Mouse (Mus musculus) hindbrain, embryonic 16.5 days (tissue): ENCODE results near the gene Gm8453. TPM values are rescaled to one million over a fixed set of nuclear protein-coding genes. Genes with fewer than 3 reads are reported as not detected.
"Not testable (repeated sequence)": the region's sequence is repeated elsewhere in the genome, so short reads cannot be mapped to it uniquely, and the experiment has no call there.

Source experiments
- ATAC-seq: fragments of 200-750 bp; cut with Nextera tagmentation; 2 replicates; pipeline ENCODE4 v1.8.0; 2017; ENCODE audit warnings: moderate TSS enrichment, moderate library complexity
- H3K27ac ChIP-seq: fragments of 300-500 bp; sonication (generic); 2 replicates; pipeline ENCODE4 v1.5.1; 2014; ENCODE audit warnings: low read depth, mild to moderate bottlenecking, control low read depth, low read length, moderate library complexity
- H3K27me3 ChIP-seq: fragments of 300-500 bp; sonication (generic); replicated peaks from 2 replicates; pipeline ENCODE4 v1.6.1; 2014; ENCODE audit warnings: low read length; ENCODE audit not compliant: control insufficient read depth, insufficient read depth
- H3K36me3 ChIP-seq: fragments of 300-500 bp; sonication (generic); 2 replicates; pipeline ENCODE4 v1.6.1; 2014; ENCODE audit warnings: mild to moderate bottlenecking, low read length, moderate library complexity, mixed read lengths; ENCODE audit not compliant: control insufficient read depth, insufficient read depth
- H3K4me1 ChIP-seq: fragments of 300-500 bp; sonication (generic); 2 replicates; pipeline ENCODE4 v1.6.1; 2014; ENCODE audit warnings: low read depth, low read length; ENCODE audit not compliant: control insufficient read depth, insufficient read depth
- H3K4me2 ChIP-seq: fragments of 300-500 bp; sonication (generic); 2 replicates; pipeline ENCODE4 v1.6.1; 2014; ENCODE audit warnings: mild to moderate bottlenecking, low read length, control low read depth, moderate library complexity
- H3K4me3 ChIP-seq: fragments of 300-500 bp; sonication (generic); 2 replicates; pipeline ENCODE4 v1.5.1; 2014; ENCODE audit warnings: mild to moderate bottlenecking, low read length, control low read depth, moderate library complexity
- H3K9ac ChIP-seq: fragments of 300-500 bp; sonication (generic); 2 replicates; pipeline ENCODE4 v1.6.1; 2014; ENCODE audit warnings: low read depth, mild to moderate bottlenecking, control low read depth, low read length, moderate library complexity
- H3K9me3 ChIP-seq: fragments of 300-500 bp; sonication (generic); 2 replicates; pipeline ENCODE4 v1.6.1; 2014; ENCODE audit warnings: mild to moderate bottlenecking, low read length, moderate library complexity; ENCODE audit not compliant: control insufficient read depth
- WGBS: fragments of 180-500 bp; shearing (Covaris S2); extraction: QIAGEN DNeasy Blood & Tissue Kit; methylation state at CpG from one replicate; pipeline ENCODE4 v1.1.7; 2014; 5-methylcytosine and 5-hydroxymethylcytosine counted together
- polyA plus RNA-seq: library from polyadenylated mRNA; unstranded; fragments of >200 nt; fragmentation: Nextera tagmentation; extraction: Ambion mirVana; gene quantifications from 2 replicates; pipeline ENCODE4 v1.2.1, GENCODE M21; 2015

Gene Gm8453
- polyA plus RNA-seq = not detected in 2 replicates

DNA sequence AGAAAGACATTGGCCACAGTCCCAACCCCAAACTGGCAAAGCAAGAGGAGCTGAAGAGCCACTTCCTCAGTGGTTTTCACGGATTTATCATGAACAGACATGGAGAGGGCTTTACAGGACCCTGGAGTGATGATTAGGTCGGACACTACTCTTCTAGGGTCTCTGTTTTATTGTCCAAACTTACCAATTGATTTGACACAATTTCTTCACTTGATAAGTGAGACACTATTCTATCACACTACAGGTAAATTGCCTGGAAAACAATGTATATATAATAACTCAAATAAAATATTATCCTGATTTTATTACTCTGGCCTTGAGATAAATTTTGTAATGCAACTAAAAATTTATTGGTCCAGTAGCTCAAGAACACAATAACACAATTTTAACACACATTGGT is at the start of gene Gm8453:
Gene Gm8453, minus strand, starts transcription at position 101 of the 400 bp plus-strand sequence.
- 27% methylated on average over 1 of the region's 2 CpGs for WGBS
- ATAC-seq = not testable (repeated sequence)

DNA sequence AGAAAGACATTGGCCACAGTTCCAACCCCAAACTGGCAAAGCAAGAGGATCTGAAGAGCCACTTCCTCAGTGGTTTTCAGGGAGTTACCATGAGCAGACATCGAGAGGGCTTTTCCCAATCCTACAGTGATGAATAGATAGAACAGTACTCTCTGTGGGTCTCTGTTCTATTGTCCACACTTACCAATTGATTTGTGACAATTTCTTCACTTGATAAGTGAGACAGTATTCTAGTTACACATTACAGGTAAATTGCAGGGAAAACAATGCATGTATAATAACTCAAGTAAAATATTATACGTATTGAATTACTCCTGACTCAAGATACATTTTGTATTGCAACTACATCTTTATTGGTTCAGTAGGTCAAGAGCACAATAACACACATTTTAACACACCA is 28.1 kb downstream of the Gm8453 start, which contains the start of gene Gm8653:
Gene Gm8653, minus strand, starts transcription at position 101 of the 400 bp plus-strand sequence.
- H3K27ac ChIP-seq, ATAC-seq, H3K9ac ChIP-seq, H3K36me3 ChIP-seq, H3K4me3 ChIP-seq, H3K27me3 ChIP-seq, H3K4me1 ChIP-seq, H3K9me3 ChIP-seq, H3K4me2 ChIP-seq: not testable (repeated sequence)
- no CpG with 5 or more reads among the region's 2 CpGs for WGBS

More for the DNA sequence above, at the start of gene Gm8453:
- H3K27me3 ChIP-seq, H3K9ac ChIP-seq, H3K4me2 ChIP-seq, H3K36me3 ChIP-seq, H3K4me3 ChIP-seq, H3K27ac ChIP-seq, H3K9me3 ChIP-seq, H3K4me1 ChIP-seq: not testable (repeated sequence)

DNA sequence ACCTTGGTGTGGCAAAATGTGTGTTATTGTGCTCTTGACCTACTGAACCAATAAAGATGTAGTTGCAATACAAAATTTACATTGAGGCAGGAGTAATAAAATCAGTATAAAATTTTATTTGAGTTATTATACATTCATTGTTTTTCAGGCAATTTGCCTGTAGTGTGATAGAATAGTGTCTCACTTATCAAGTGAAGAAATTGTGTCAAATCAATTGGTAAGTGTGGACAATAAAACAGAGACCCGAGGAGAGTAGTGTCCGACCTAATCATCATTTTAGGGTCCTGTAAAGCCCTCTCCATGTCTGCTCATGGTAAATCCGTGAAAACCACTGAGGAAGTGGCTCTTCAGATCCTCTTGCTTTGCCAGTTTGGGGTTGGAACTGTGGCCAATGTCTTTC is 40.2 kb downstream of the Gm8453 start, which contains the start of gene Vmn1r143:
Gene Vmn1r143, plus strand, starts transcription at position 301 of the 400 bp plus-strand sequence.
- not testable (repeated sequence) for H3K4me1 ChIP-seq, H3K9me3 ChIP-seq, H3K27me3 ChIP-seq, ATAC-seq, H3K9ac ChIP-seq, H3K4me2 ChIP-seq, H3K36me3 ChIP-seq, H3K4me3 ChIP-seq, H3K27ac ChIP-seq
- WGBS = no CpG with 5 or more reads among the region's 3 CpGs

Other genes with a start within 250 kb of the Gm8453 start
- not detected in 2 replicates for gene Vmn1r137, start 234.9 kb downstream of the Gm8453 start, polyA plus RNA-seq
- gene Vmn1r138, start 200.6 kb downstream of the Gm8453 start, polyA plus RNA-seq = not detected in 2 replicates
- not detected in 2 replicates for gene Gm6176, start 173.2 kb downstream of the Gm8453 start, polyA plus RNA-seq
- gene Vmn1r139, start 160.4 kb downstream of the Gm8453 start, polyA plus RNA-seq = not detected in 2 replicates
- gene Gm16451, start 111.2 kb downstream of the Gm8453 start, polyA plus RNA-seq = not detected in 2 replicates
- not detected in 2 replicates for gene Gm10666, start 94.7 kb downstream of the Gm8453 start, polyA plus RNA-seq
- gene Vmn1r142, start 65.4 kb downstream of the Gm8453 start, polyA plus RNA-seq = not detected in 2 replicates
- gene Vmn1r143, start 40.1 kb downstream of the Gm8453 start, polyA plus RNA-seq = not detected in 2 replicates
- gene Gm8653, start 28.2 kb downstream of the Gm8453 start, polyA plus RNA-seq = not detected in 2 replicates
- not detected in 2 replicates for gene Gm4187, start 100.2 kb upstream of the Gm8453 start, polyA plus RNA-seq
- not detected in 2 replicates for gene Gm8660, start 141.6 kb upstream of the Gm8453 start, polyA plus RNA-seq
- gene Vmn1r148, start 184.1 kb upstream of the Gm8453 start, polyA plus RNA-seq = not detected in 2 replicates
- gene Vmn1r149, start 208.7 kb upstream of the Gm8453 start, polyA plus RNA-seq = not detected in 2 replicates
- not detected in 2 replicates for gene Gm10665, start 234.6 kb upstream of the Gm8453 start, polyA plus RNA-seq